Mouse (Mus musculus): Measurements from ENCODE around the gene Mrpl9.

Gene Mrpl9

GRCm38 (mm10) chr3:94442951-94443596 is at the start of gene Mrpl9:
Gene Mrpl9, plus strand, starts transcription at chr3:94443318.
- in situ Hi-C loops (cut with MseI, MboI): no loop called here

GRCm38 (mm10) chr3:94396336-94396735 is 46.8 kb upstream of the Mrpl9 start:
- in situ Hi-C loops (cut with MseI, MboI): no loop called here

GRCm38 (mm10) chr3:94396851-94397250 is 46.3 kb upstream of the Mrpl9 start:
- in situ Hi-C loops (cut with MseI, MboI): no loop called here

GRCm38 (mm10) chr3:94398217-94398616 is 44.9 kb upstream of the Mrpl9 start, which contains the start of gene Lingo4:
Gene Lingo4, plus strand, starts transcription at chr3:94398517.
- in situ Hi-C loops (cut with MseI, MboI): no loop called here

GRCm38 (mm10) chr3:94398943-94399481 is 44.1 kb upstream of the Mrpl9 start:
- in situ Hi-C loops (cut with MseI, MboI): no loop called here

- in situ Hi-C loops (cut with MseI, MboI): no loop called here
Measured at GRCm38 (mm10) chr3:94399663-94400310, 43.3 kb upstream of the Mrpl9 start.

GRCm38 (mm10) chr3:94402451-94402850 is 40.7 kb upstream of the Mrpl9 start:
- in situ Hi-C loops (cut with MseI, MboI): no loop called here

GRCm38 (mm10) chr3:94404366-94405054 is 38.6 kb upstream of the Mrpl9 start:
- in situ Hi-C loops (cut with MseI, MboI): no loop called here

GRCm38 (mm10) chr3:94405561-94405960 is 37.6 kb upstream of the Mrpl9 start:
- in situ Hi-C loops (cut with MseI, MboI): no loop called here

- in situ Hi-C loops (cut with MseI, MboI): no loop called here
Measured at GRCm38 (mm10) chr3:94412530-94412929, 30.6 kb upstream of the Mrpl9 start.

GRCm38 (mm10) chr3:94413031-94413679 is 30.0 kb upstream of the Mrpl9 start, which contains the start of gene Tdrkh:
Gene Tdrkh, plus strand, starts transcription at chr3:94413273.
- in situ Hi-C loops (cut with MseI, MboI): no loop called here

- in situ Hi-C loops (cut with MseI, MboI): no loop called here
Measured at GRCm38 (mm10) chr3:94430980-94431379, 12.1 kb upstream of the Mrpl9 start.

GRCm38 (mm10) chr3:94434305-94434704 is 8.8 kb upstream of the Mrpl9 start:
- in situ Hi-C loops (cut with MseI, MboI): no loop called here

- in situ Hi-C loops (cut with MseI, MboI): no loop called here
Measured at GRCm38 (mm10) chr3:94436420-94436819, 6.7 kb upstream of the Mrpl9 start.

- in situ Hi-C loops (cut with MseI, MboI): no loop called here
Measured at GRCm38 (mm10) chr3:94441182-94441581, 1.9 kb upstream of the Mrpl9 start.

- in situ Hi-C loops (cut with MseI, MboI): no loop called here
Measured at GRCm38 (mm10) chr3:94443597-94443964, 463 bp downstream of the Mrpl9 start, which contains the start of gene Oaz3. Gene Oaz3, minus strand, starts transcription at chr3:94443915.

- in situ Hi-C loops (cut with MseI, MboI): no loop called here
Measured at GRCm38 (mm10) chr3:94449377-94449776, 6.3 kb downstream of the Mrpl9 start.

GRCm38 (mm10) chr3:94456529-94457000 is 13.4 kb downstream of the Mrpl9 start:
- in situ Hi-C loops (cut with MseI, MboI): loop anchor here in 1 of 2 experiments (5.0 kb wide), 1 partner anchor 56 kb away; no protein-coding TSS in a partner anchor

GRCm38 (mm10) chr3:94457055-94457454 is 13.9 kb downstream of the Mrpl9 start:
- in situ Hi-C loops (cut with MseI, MboI): loop anchor here in 1 of 2 experiments (5.0 kb wide), 1 partner anchor 55 kb away; no protein-coding TSS in a partner anchor

GRCm38 (mm10) chr3:94459834-94460233 is 16.7 kb downstream of the Mrpl9 start:
- in situ Hi-C loops (cut with MseI, MboI): loop anchor here (5.0 kb wide), 2 partner anchors 37 to 52 kb away; no protein-coding TSS in a partner anchor

GRCm38 (mm10) chr3:94463926-94464578 is 20.9 kb downstream of the Mrpl9 start:
- in situ Hi-C loops (cut with MseI, MboI): loop anchor here in 1 of 2 experiments (5.0 kb wide), 1 partner anchor 33 kb away; no protein-coding TSS in a partner anchor

Data from mouse trophoblast stem cell (cell line).